Mouse (Mus musculus): ENCODE results near the gene Fam118a.

DNA sequence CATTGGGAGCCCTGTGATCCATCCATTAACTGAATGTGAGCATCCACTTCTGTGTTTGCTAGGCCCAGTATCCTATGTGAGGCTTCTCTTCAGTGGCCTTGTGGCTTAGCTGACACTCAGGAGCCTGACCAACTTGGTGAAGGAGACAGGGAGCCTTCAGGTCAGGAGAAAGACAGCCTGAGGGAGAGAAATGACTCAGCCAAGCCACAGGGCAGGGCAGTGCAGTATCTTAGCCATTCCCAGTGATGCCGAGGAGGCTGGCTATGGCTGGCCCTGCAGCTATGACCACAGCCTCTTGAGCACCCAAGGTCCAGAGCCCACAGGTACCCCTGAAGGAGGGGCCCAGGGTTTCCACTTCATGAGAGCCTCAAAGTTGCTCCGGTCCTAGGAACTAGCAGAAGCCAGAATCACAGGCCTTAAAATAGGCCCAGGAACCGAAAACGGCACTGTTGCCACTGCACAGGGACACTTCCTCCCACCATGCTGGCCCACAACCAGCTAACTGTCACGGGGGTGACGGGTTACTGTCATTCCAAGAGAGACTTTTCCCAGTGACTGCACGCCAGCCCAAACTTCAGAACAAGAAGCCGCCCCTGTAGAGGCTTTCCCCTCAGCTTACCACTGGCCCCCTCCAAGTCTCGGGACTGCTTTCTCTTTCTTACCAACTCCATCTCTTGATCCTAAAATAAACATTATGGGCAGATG lies 47.0 kb upstream of the Fam118a start:
- TF ChIP-seq CTCF (IDR thresholded peaks at IDR 0.05; ENCODE audit: low read depth, low read length) (no peak), POLR2A (IDR thresholded peaks at IDR 0.05; ENCODE audit: extremely low read depth, insufficient read depth, low read length) (no peak)

Data from liver, adult 2 months (tissue).